Mouse (Mus musculus): ENCODE data around the gene Hoxc4.

Hoxc4 gene

DNA sequence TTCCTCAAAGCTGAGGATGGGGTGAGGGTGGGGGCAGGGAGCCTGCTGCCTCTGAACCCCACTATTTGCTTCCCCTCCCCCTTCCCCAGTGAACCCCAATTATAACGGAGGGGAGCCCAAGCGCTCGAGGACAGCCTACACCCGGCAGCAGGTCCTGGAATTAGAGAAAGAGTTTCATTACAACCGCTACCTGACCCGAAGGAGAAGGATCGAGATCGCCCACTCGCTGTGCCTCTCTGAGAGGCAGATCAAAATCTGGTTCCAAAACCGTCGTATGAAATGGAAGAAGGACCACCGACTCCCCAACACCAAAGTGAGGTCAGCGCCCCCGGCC lies 16.8 kb downstream of the Hoxc4 start:
- CTCF ChIA-PET: interaction anchor here in 2 of 4 experiments (0.6 to 2.3 kb wide), 4 partner anchors 95 to 233 kb away, joined by 4 to 7 read pairs (median 4); no protein-coding TSS in a partner anchor
- POLR2A ChIA-PET: interaction anchor here in 2 of 4 experiments (0.8 to 1.8 kb wide), 8 partner anchors 9 to 237 kb away, joined by 3 to 6 read pairs (median 3); partner anchors contain the start of gene Copz1 (in 1 of the 2)

DNA sequence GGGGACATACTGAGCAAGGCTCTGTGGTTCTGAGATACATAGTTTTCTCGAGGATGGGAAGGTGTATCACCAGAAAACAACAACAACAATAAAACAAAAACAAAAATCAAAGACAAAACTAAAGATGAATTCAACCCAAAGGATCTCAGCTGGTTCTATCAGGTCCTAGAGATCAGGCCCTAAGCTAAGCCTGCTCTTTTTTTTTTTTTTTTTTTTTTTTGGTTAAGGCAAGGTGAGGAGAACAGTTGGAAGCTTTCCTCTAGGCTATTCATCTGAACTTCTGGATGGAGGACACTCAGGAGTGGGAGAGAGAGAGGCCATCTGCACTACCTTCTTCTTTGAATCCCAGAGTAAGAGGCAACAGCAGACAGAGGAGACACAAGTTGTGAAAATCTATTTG lies 18.8 kb downstream of the Hoxc4 start:
- POLR2A ChIA-PET: no interaction called here
- CTCF ChIA-PET: interaction anchor here in 2 of 4 experiments (0.6 to 1.3 kb wide), 2 partner anchors 134 to 145 kb away, joined by 3 read pairs; no protein-coding TSS in a partner anchor

DNA sequence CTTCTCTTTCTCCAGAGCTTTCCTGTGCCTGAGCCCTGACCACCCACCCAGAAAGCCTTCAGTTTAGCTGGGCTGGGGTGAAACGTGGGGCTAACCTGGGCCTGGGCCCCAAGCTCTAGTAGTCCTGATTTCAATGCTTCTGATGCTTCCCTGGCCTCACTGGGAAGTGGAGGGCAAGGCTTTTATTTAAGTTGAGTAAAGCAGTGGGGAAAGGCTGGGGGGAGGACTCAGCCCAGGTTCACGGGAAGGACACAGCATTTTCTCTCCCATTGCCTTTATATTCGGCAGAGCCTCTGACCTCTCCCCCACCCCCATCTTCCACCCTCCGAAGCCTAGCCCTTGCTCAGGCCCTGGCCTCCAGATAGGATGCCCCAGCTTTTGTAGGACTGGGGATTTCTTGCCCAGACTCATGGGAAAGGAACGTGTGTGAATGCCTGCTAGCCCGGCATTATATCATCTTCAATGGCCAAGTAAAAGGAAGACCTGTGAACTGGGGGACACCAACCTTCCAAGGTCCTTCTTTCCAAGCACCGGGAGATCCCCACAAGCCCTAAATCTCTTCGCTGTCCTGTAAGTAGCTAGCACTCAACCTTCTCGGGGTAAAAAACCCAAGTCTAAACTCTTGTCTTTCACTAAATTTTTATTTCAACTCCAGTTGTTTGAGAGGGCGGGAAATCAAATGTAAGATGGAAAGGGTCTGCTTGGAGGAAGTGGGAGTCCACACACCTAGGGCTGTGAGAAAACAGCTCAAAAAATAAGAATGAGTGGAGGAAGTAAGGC lies 20.2 kb downstream of the Hoxc4 start:
- ChIA-PET POLR2A (interaction anchor here in 2 of 4 experiments (0.7 to 4.2 kb wide), 6 partner anchors 12 to 415 kb away, joined by 3 to 18 read pairs (median 4); partner anchors contain the start of gene Nckap1l (in 1 of the 2)), CTCF (interaction anchor here in 2 of 4 experiments (0.7 to 2.2 kb wide), 3 partner anchors 139 to 180 kb away, joined by 3 to 9 read pairs (median 6); no protein-coding TSS in a partner anchor)

- ChIA-PET POLR2A (interaction anchor here in 3 of 4 experiments (0.6 to 4.2 kb wide), 12 partner anchors 8 to 414 kb away, joined by 3 to 18 read pairs (median 4); partner anchors contain the start of gene Nckap1l (in 1 of the 3)), CTCF (interaction anchor here in 2 of 4 experiments (0.7 to 2.2 kb wide), 2 partner anchors 138 to 181 kb away, joined by 6 to 9 read pairs; no protein-coding TSS in a partner anchor)
Observed at GRCm38 (mm10) chr15:103039609-103040008, 20.9 kb downstream of the Hoxc4 start.

GRCm38 (mm10) chr15:103040601-103041000 lies 21.9 kb downstream of the Hoxc4 start:
- ChIA-PET POLR2A (interaction anchor here (0.6 to 4.2 kb wide), 34 partner anchors 9 to 360 kb away, joined by 3 to 18 read pairs (median 4); partner anchors contain the start of gene Hoxc11 (in 1 of the 4)), CTCF (interaction anchor here (0.6 to 2.2 kb wide), 8 partner anchors 27 to 678 kb away, joined by 3 to 11 read pairs (median 3); partner anchors contain the start of gene Hoxc10 (in 1 of the 4))

- CTCF ChIA-PET: interaction anchor here in 3 of 4 experiments (0.6 to 2.2 kb wide), 9 partner anchors 28 to 762 kb away, joined by 3 to 11 read pairs (median 3); partner anchors contain the start of genes Hoxc10 (in 2 of the 3) and Mfsd5 (in 1 of the 3)
- POLR2A ChIA-PET: interaction anchor here in 3 of 4 experiments (0.6 to 4.2 kb wide), 37 partner anchors 9 to 962 kb away, joined by 3 to 18 read pairs (median 4); partner anchors contain the start of gene Hoxc11 (in 1 of the 3)
Observed at GRCm38 (mm10) chr15:103041613-103042012, 22.9 kb downstream of the Hoxc4 start.

GRCm38 (mm10) chr15:103042209-103042608 lies 23.5 kb downstream of the Hoxc4 start:
- POLR2A ChIA-PET: interaction anchor here in 3 of 4 experiments (0.6 to 4.2 kb wide), 18 partner anchors 10 to 476 kb away, joined by 3 to 18 read pairs (median 4); no protein-coding TSS in a partner anchor
- CTCF ChIA-PET: interaction anchor here in 2 of 4 experiments (1.5 to 2.2 kb wide), 3 partner anchors 76 to 135 kb away, joined by 3 to 11 read pairs (median 7); partner anchors contain the start of gene Hoxc10 (in 1 of the 2)

DNA sequence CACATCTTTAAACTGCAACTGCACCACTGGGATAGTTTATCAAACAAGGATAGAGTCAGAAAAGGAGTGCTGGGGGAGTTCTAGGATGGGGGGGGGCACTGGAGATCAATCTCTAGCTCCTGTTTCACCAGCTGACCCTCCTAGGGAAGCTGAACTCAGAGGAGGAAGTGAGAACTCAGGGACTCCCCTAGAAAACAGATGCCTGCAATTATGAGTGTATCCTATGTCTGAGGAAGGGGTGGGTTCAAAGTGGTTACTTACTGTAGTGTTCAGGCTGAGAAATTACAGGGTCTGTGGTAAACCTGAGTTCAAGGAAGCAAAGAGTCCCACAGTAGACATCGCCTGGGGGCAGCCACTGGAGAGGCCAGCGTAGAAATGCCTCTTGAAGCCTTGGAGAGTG lies 32.9 kb downstream of the Hoxc4 start:
- POLR2A ChIA-PET: interaction anchor here in 2 of 4 experiments (1.3 to 1.6 kb wide), 2 partner anchors 8 kb away, joined by 3 to 4 read pairs; no protein-coding TSS in a partner anchor
- CTCF ChIA-PET: interaction anchor here in 2 of 4 experiments (0.6 to 1.0 kb wide), 3 partner anchors 120 to 266 kb away, joined by 3 to 4 read pairs (median 3); no protein-coding TSS in a partner anchor

DNA sequence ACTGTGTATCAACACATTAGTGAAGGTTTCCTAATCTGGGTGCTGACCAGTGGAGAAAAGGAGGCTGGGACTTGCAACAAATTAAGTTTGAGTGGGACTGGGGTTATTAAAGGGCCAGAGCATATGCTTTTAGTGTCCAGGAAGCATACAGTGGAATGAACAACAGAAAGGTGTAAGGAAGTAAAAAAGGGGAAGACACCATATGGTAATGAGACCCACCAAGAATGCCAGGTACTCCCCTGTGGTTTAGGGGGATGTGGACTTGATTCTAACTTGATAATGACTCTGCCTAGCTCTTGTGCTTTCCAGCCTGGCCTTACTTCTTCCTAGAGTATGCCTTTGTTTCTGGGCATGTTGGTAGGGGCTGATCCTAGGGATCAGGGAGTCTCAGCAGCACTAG lies 34.5 kb downstream of the Hoxc4 start:
- POLR2A ChIA-PET: interaction anchor here in 1 of 4 experiments (1.1 to 1.4 kb wide), 2 partner anchors 9 to 12 kb away, joined by 3 to 5 read pairs; no protein-coding TSS in a partner anchor
- CTCF ChIA-PET: no interaction called here

GRCm38 (mm10) chr15:103056396-103056795 lies 37.7 kb downstream of the Hoxc4 start:
- POLR2A ChIA-PET: interaction anchor here (0.7 to 1.8 kb wide), 6 partner anchors 10 to 24 kb away, joined by 3 to 5 read pairs (median 3); no protein-coding TSS in a partner anchor
- CTCF ChIA-PET: interaction anchor here in 2 of 4 experiments (0.5 to 0.6 kb wide), 2 partner anchors 19 to 190 kb away, joined by 3 to 5 read pairs; no protein-coding TSS in a partner anchor

GRCm38 (mm10) chr15:103058715-103059114 lies 40.0 kb downstream of the Hoxc4 start:
- CTCF ChIA-PET: interaction anchor here in 3 of 4 experiments (1.0 to 1.2 kb wide), 3 partner anchors 45 to 124 kb away, joined by 3 to 5 read pairs (median 4); no protein-coding TSS in a partner anchor
- POLR2A ChIA-PET: interaction anchor here in 2 of 4 experiments (1.0 to 2.7 kb wide), 9 partner anchors 7 to 104 kb away, joined by 3 to 18 read pairs (median 3); no protein-coding TSS in a partner anchor

GRCm38 (mm10) chr15:103059393-103059992 lies 40.8 kb downstream of the Hoxc4 start:
- CTCF ChIA-PET: interaction anchor here in 3 of 4 experiments (1.0 to 1.7 kb wide), 7 partner anchors 18 to 124 kb away, joined by 3 to 7 read pairs (median 5); no protein-coding TSS in a partner anchor
- POLR2A ChIA-PET: interaction anchor here in 3 of 4 experiments (0.7 to 2.7 kb wide), 16 partner anchors 8 to 542 kb away, joined by 3 to 18 read pairs (median 4); partner anchors contain the start of gene Tarbp2 (in 1 of the 3)

DNA sequence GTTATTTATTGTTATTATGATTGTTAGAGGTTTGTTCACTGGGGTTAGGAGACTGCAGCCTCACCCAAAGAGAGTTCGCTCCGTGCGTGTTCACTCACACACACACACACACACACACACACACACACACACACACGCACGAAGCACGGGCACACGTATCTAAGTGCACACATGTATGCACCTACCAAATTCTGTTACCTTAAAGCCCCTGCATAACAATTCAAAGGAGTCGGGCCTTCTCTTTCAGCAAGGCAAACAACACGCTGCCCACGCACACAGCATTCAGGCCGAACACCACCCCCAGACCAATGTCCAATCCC lies 41.2 kb downstream of the Hoxc4 start:
- POLR2A ChIA-PET: interaction anchor here (0.7 to 2.7 kb wide), 12 partner anchors 9 to 73 kb away, joined by 3 to 18 read pairs (median 4); no protein-coding TSS in a partner anchor
- CTCF ChIA-PET: interaction anchor here in 3 of 4 experiments (0.9 to 1.7 kb wide), 8 partner anchors 18 to 118 kb away, joined by 3 to 7 read pairs (median 4); no protein-coding TSS in a partner anchor

- ChIA-PET CTCF (interaction anchor here in 3 of 4 experiments (0.9 to 1.7 kb wide), 7 partner anchors 17 to 117 kb away, joined by 3 to 7 read pairs (median 4); no protein-coding TSS in a partner anchor), POLR2A (interaction anchor here in 3 of 4 experiments (0.7 to 2.7 kb wide), 9 partner anchors 9 to 92 kb away, joined by 3 to 18 read pairs (median 4); no protein-coding TSS in a partner anchor)
Observed at GRCm38 (mm10) chr15:103060341-103061130, 41.8 kb downstream of the Hoxc4 start.

- ChIA-PET POLR2A (interaction anchor here in 3 of 4 experiments (0.6 to 2.7 kb wide), 7 partner anchors 16 to 679 kb away, joined by 3 to 18 read pairs (median 3); partner anchors contain the start of gene Hoxc6 (in 1 of the 3)), CTCF (interaction anchor here in 2 of 4 experiments (1.0 to 1.3 kb wide), 4 partner anchors 69 to 116 kb away, joined by 3 to 4 read pairs (median 3); no protein-coding TSS in a partner anchor)
Observed at GRCm38 (mm10) chr15:103061131-103061825, 42.5 kb downstream of the Hoxc4 start.

GRCm38 (mm10) chr15:103061988-103062387 lies 43.3 kb downstream of the Hoxc4 start:
- ChIA-PET CTCF (interaction anchor here in 1 of 4 experiments (1.0 kb wide), 1 partner anchor 103 kb away, joined by 3 read pairs; no protein-coding TSS in a partner anchor), POLR2A (interaction anchor here in 1 of 4 experiments (0.8 kb wide), 2 partner anchors 63 to 680 kb away, joined by 3 read pairs; partner anchors contain the start of gene Hoxc6)
